Mouse (Mus musculus) heart, adult 2 months (tissue): Measurements from ENCODE around the gene Sstr4. TPM values are rescaled to one million over a fixed set of nuclear protein-coding genes. Genes with fewer than 3 reads are reported as not detected.
A peak's percentile ranks its signal among the peaks of the same experiment; 100 is the strongest.

Source experiments
- DNase-seq, 2 experiments: peaks; one replicate each; pipeline ENCODE4 v3.0.0; 2021
- H3K27ac ChIP-seq: fragments of 200-600 bp; 2 replicates; pipeline ENCODE4 v1.8.1; 2022
- H3K27me3 ChIP-seq: fragments of 200-500 bp; 2 replicates; pipeline ENCODE4 v1.6.1; 2012; ENCODE audit warnings: mild to moderate bottlenecking, low read length, inconsistent platforms, mixed read lengths; ENCODE audit not compliant: control insufficient read depth, insufficient read depth
- H3K36me3 ChIP-seq: fragments of 200-500 bp; 2 replicates; pipeline ENCODE4 v1.6.1; 2012; ENCODE audit warnings: low read length, inconsistent platforms; ENCODE audit not compliant: control insufficient read depth, insufficient read depth
- H3K4me1 ChIP-seq: fragments of 200-500 bp; 2 replicates; pipeline ENCODE4 v1.6.1; 2011; ENCODE audit warnings: low read length; ENCODE audit not compliant: control insufficient read depth, insufficient read depth
- H3K4me3 ChIP-seq: fragments of 200-600 bp; 2 replicates; pipeline ENCODE4 v1.8.1; 2022
- H3K79me2 ChIP-seq: fragments of 200-500 bp; replicated peaks from 2 replicates; pipeline ENCODE4 v1.6.1; 2012; ENCODE audit warnings: mild to moderate bottlenecking, inconsistent platforms, low read length, moderate library complexity, mixed read lengths; ENCODE audit not compliant: control insufficient read depth, insufficient read depth
- H3K9ac ChIP-seq: fragments of 200-500 bp; 2 replicates; pipeline ENCODE4 v1.6.1; 2012; ENCODE audit warnings: low read depth, mild to moderate bottlenecking, control low read depth, inconsistent platforms, low read length, mixed read lengths
- CTCF ChIP-seq: fragments of 200-600 bp; IDR thresholded peaks from 2 replicates; pipeline ENCODE4 v1.8.1; 2022; ENCODE audit warnings: antibody characterized with exemption, mild to moderate bottlenecking, moderate library complexity
- EP300 ChIP-seq: fragments of 200-500 bp; IDR thresholded peaks from 2 replicates; pipeline ENCODE4 v1.6.1; 2011; ENCODE audit warnings: low read depth, low read length, control low read depth; ENCODE audit not compliant: insufficient read depth
- POLR2A ChIP-seq: fragments of 200-500 bp; IDR thresholded peaks from 2 replicates; pipeline ENCODE4 v1.6.1; 2011; ENCODE audit warnings: mild to moderate bottlenecking, low read depth, low read length, control low read depth; ENCODE audit not compliant: insufficient read depth
- WGBS: fragments of 180-500 bp; shearing (Covaris S2); methylation state at CpG from one replicate; pipeline ENCODE4 v1.1.7; 2018; 5-methylcytosine and 5-hydroxymethylcytosine counted together
- intact Hi-C: fragments of 180-260 bp; cut with DNase I; formaldehyde crosslinking; loops from one replicate; pipeline ENCODE4 v1.15.1; 2025
- polyA plus RNA-seq: library from polyadenylated mRNA; depleted of rRNA; stranded (reverse); fragments of >200 nt; gene quantifications from 2 replicates; pipeline ENCODE4 v1.2.3, GENCODE M21; 2012
- total RNA-seq, 2 experiments: library from RNA; stranded (reverse); gene quantifications; 2 replicates each; pipeline ENCODE4 v1.2.3; 2021

Sstr4 gene
- total and polyA plus RNA-seq, 3 experiments, result 1.1 to 2.0 (median 1.4) TPM

GRCm38 (mm10) chr2:148375326-148376150 lies 19.6 kb upstream of the Sstr4 start:
- H3K27me3 ChIP-seq, result no peaks in the 10 kb centered on the region
- WGBS, result 69% methylated on average over 10 of the region's 10 CpGs
- H3K4me1 ChIP-seq, result peaks cover 4% of the 10 kb centered on the region
- no peak overlapping the region for H3K4me3 ChIP-seq
- no peak overlapping the region for H3K27ac ChIP-seq
- H3K79me2 ChIP-seq, result no peaks in the 10 kb centered on the region
- TF ChIP-seq EP300, result 0 out of 2 replicates have a peak, but pooled peaks have one; percentile 23
- TF ChIP-seq POLR2A, result no peak
- peak; percentile 73 for TF ChIP-seq CTCF
- peaks cover 7% of the 10 kb centered on the region for H3K36me3 ChIP-seq
- intact Hi-C loops, result no loop called here
- peak; percentile 48 to 71 for DNase-seq
- H3K9ac ChIP-seq, result no peak overlapping the region

DNA sequence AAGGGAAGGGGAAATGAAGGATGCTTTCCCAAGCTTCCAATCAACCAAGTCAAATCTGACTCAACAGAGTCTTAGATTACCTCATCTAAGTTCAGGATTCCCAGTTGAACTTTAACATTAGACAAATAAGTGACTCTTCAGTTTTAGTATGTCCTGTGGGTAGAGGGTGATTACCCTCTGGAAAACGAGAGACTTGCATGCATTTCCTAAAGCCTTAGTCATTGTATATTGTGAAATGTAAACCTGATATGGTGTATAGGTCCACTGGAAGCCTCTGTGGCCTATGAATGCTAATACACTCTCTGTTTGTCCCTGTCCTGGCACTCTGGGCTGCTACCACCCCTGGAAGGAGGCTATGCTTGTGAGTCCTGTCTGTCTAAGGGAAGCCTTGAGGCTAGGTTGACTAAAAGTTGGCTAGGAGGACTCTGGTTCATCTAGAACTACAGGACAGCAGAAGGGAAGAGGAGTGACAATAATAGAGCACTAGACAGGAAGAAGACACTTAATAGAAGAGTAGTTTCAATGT lies 16.3 kb upstream of the Sstr4 start:
- H3K4me3 ChIP-seq, result no peak overlapping the region
- no peaks in the 10 kb centered on the region for H3K79me2 ChIP-seq
- TF ChIP-seq EP300 (no peak), CTCF (no peak), POLR2A (no peak)
- H3K9ac ChIP-seq, result no peak overlapping the region
- WGBS, result 76% methylated on average over 1 of the region's 1 CpGs
- H3K36me3 ChIP-seq, result peaks cover 8% of the 10 kb centered on the region
- H3K4me1 ChIP-seq, result peaks cover 5% of the 10 kb centered on the region
- H3K27ac ChIP-seq, result peak overlapping the region; percentile 48
- H3K27me3 ChIP-seq, result no peaks in the 10 kb centered on the region
- intact Hi-C loops, result no loop called here
- no peak for DNase-seq

- H3K4me1 ChIP-seq, result peaks cover 5% of the 10 kb centered on the region
- H3K36me3 ChIP-seq, result peaks cover 8% of the 10 kb centered on the region
- 33% methylated on average over 1 of the region's 1 CpGs for WGBS
- no peak for DNase-seq
- H3K27ac ChIP-seq, result peak overlapping the region; percentile 48; the same call in 1 of the 2 replicates
- no peaks in the 10 kb centered on the region for H3K27me3 ChIP-seq
- no peaks in the 10 kb centered on the region for H3K79me2 ChIP-seq
- intact Hi-C loops, result no loop called here
- H3K4me3 ChIP-seq, result no peak overlapping the region
- TF ChIP-seq CTCF, result 0 out of 2 replicates have a peak, but pooled peaks have one; percentile 4
- no peak for TF ChIP-seq POLR2A
- no peak overlapping the region for H3K9ac ChIP-seq
These were observed 15.2 kb upstream of the Sstr4 start for GRCm38 (mm10) chr2:148379899-148380413.

- no peaks in the 10 kb centered on the region for H3K27me3 ChIP-seq
- TF ChIP-seq POLR2A, result no peak
- no peak for TF ChIP-seq CTCF
- no peak for TF ChIP-seq EP300
- H3K4me1 ChIP-seq, result peaks cover 5% of the 10 kb centered on the region
- no peak overlapping the region for H3K9ac ChIP-seq
- H3K36me3 ChIP-seq, result peaks cover 8% of the 10 kb centered on the region
- H3K27ac ChIP-seq, result no peak overlapping the region
- no peak overlapping the region for H3K4me3 ChIP-seq
- H3K79me2 ChIP-seq, result no peaks in the 10 kb centered on the region
- 95% methylated on average over 2 of the region's 2 CpGs for WGBS
- intact Hi-C loops, result no loop called here
- DNase-seq, result no peak
These were observed 14.1 kb upstream of the Sstr4 start for GRCm38 (mm10) chr2:148381076-148381475.

- no peak for TF ChIP-seq POLR2A
- TF ChIP-seq CTCF, result no peak
- TF ChIP-seq EP300, result no peak
- peaks cover 2% of the 10 kb centered on the region; the same call in 1 of the 2 replicates for H3K36me3 ChIP-seq
- H3K79me2 ChIP-seq, result no peaks in the 10 kb centered on the region
- H3K9ac ChIP-seq, result no peak overlapping the region
- intact Hi-C loops, result no loop called here
- WGBS, result 93% methylated on average over 3 of the region's 3 CpGs
- H3K4me3 ChIP-seq, result no peak overlapping the region
- no peak overlapping the region for H3K27ac ChIP-seq
- peaks cover 1% of the 10 kb centered on the region; the same call in 1 of the 2 replicates for H3K4me1 ChIP-seq
- H3K27me3 ChIP-seq, result no peaks in the 10 kb centered on the region
- no peak for DNase-seq
These were observed 8.7 kb upstream of the Sstr4 start for GRCm38 (mm10) chr2:148386476-148386875.

DNA sequence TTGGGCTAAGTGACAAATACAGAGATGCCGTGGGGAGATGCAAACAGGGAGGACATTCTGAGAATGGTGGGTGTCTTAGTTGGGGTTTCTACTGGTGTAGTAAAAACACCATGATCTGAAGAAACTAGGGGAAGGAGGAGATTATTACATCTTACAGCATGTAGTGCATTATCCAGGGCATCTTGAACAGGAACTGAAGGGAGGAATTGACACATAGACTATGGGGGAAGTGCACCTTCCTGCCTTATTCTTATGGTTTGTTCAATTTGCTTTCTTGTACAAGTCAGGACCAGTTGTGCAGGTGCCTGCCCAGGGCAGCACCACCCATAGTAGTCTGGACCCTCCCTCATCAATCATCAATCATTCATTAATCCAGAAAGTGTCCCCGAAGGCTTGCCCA lies 8.2 kb upstream of the Sstr4 start:
- TF ChIP-seq POLR2A (no peak), EP300 (no peak), CTCF (no peak)
- 97% methylated on average over 2 of the region's 2 CpGs for WGBS
- Histone ChIP-seq H3K9ac (no peak overlapping the region), H3K36me3 (peaks cover 2% of the 10 kb centered on the region; the same call in 1 of the 2 replicates), H3K4me3 (no peak overlapping the region), H3K27ac (no peak overlapping the region), H3K27me3 (no peaks in the 10 kb centered on the region), H3K4me1 (peaks cover 1% of the 10 kb centered on the region; the same call in 1 of the 2 replicates), H3K79me2 (no peaks in the 10 kb centered on the region)
- DNase-seq, result no peak
- intact Hi-C loops, result no loop called here
